Mouse (Mus musculus) heart, postnatal 10 days (tissue): ENCODE measurements at regions not wholly inside any gene's neighbourhood (a gene's known extent, or its start where the extent isn't known, plus 50 kb on each side); places are given as distances from the start of the nearest gene placed in this dataset.

ENCODE experiments used
- DNase-seq, 2 experiments: peaks; one replicate each; pipeline ENCODE4 v3.0.0; 2021
- intact Hi-C: fragments of 180-260 bp; cut with DNase I; formaldehyde crosslinking; loops from one replicate; pipeline ENCODE4 v1.15.1; 2025

- intact Hi-C loops: loop anchor here (2.0 to 5.0 kb wide), 2 partner anchors 58 to 265 kb away; no protein-coding TSS in a partner anchor
- DNase-seq: peak; percentile 79 to 86
These were observed 70.2 kb downstream of the Dyrk2 start for GRCm38 (mm10) chr10:118799767-118800166.

- DNase-seq: no peak
- intact Hi-C loops: loop anchor here (5.0 kb wide), 1 partner anchor 53 kb away; no protein-coding TSS in a partner anchor
These were observed 66.0 kb downstream of the Dyrk2 start for GRCm38 (mm10) chr10:118803922-118804557.

- peak; percentile 30 to 48 for DNase-seq
- intact Hi-C loops: loop anchor here (5.0 kb wide), 1 partner anchor 53 kb away; no protein-coding TSS in a partner anchor
These were observed 65.4 kb downstream of the Dyrk2 start for GRCm38 (mm10) chr10:118804574-118804973.
